Mouse (Mus musculus) kidney, postnatal 4 days (tissue): Measurements from ENCODE around the gene 4930564D02Rik.
A peak's percentile ranks its signal among the peaks of the same experiment; 100 is the strongest.

Source experiments
- DNase-seq, 2 experiments: peaks; one replicate each; pipeline ENCODE4 v3.0.0; 2021; ENCODE audit warnings: mixed read lengths in 2 of 2

The 4930564D02Rik gene

DNA sequence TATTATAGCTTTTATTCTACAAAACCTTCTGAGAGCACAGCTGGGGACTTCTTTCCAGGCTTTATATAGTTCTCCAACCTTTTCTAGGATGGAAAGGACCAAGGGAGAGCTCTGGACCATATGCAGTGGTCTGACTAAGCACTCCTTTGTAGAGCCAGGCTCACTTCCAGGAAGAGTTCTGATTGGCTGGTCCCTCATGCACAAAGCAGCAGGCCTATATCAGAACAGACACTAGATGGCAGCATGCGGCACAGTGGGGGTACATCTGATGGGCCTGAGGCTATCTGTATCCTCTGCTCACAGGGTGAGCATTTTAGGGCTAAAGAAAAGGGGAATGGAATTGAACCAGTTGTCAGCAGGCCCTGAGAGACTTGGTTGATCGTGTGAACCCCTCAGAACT, 47.6 kb downstream of the 4930564D02Rik start:
- peak; percentile 82 to 85 for DNase-seq

DNA sequence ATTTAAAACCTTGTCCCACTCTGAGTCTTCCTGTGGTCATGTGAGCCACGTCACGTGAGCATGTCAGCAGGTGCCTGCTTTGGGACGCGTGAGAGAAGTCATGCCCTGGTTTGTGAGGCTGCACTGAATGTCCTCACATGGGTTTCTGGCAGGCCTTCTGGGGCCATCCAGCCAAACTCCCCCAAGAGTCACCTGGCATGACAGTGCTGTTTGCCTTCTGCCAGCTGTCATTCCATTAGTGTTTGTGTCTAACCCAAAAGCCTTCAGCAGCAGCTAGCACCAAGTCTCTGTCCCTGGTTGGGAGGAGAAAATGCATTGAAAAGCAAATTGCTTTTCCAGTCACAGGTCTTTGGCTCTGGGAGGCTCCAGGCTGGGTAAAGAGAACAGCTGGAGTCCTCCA, 50.0 kb downstream of the 4930564D02Rik start:
- DNase-seq, result no peak

DNA sequence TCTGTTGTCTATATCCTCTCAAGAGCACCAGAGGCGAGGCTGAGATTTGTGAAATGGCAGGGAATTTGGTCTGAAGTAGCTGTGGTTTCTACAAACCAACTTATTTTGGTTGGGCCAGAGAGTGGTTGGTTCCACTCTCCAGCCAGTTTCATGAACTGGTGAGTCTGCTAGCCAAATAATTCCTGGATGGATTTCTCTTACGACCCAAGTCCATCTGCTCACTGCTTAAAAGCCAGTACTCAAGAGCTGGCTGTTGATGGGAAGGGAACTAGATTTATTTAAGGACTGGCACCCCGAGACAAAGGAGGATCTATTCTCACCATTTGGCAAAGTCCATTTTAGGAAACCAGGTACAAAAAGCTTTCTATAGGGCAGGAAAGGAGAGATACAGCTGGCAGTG, 57.1 kb downstream of the 4930564D02Rik start:
- no peak for DNase-seq

DNA sequence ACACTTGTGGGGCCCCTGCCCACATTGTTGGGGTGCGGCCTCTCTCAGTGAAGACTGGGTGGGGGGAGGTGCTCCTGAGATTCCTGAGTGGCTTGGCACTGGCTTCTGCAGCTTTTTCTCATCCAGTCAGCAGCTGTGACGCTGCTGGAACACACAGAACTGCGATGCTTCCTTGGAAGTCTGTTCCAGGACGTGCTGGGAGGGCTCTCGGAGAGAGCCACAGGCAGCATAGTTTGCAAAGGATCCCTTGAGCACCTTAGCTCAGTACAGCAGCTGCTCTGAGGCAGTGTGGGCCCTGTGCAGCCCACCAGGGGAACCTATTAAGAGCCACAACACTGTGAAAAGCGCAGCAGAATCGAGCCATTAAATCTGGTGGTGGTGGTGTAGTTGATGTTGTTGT, 61.2 kb downstream of the 4930564D02Rik start:
- DNase-seq, result no peak
